Mouse (Mus musculus): ENCODE measurements around the gene Wee1.

DNA sequence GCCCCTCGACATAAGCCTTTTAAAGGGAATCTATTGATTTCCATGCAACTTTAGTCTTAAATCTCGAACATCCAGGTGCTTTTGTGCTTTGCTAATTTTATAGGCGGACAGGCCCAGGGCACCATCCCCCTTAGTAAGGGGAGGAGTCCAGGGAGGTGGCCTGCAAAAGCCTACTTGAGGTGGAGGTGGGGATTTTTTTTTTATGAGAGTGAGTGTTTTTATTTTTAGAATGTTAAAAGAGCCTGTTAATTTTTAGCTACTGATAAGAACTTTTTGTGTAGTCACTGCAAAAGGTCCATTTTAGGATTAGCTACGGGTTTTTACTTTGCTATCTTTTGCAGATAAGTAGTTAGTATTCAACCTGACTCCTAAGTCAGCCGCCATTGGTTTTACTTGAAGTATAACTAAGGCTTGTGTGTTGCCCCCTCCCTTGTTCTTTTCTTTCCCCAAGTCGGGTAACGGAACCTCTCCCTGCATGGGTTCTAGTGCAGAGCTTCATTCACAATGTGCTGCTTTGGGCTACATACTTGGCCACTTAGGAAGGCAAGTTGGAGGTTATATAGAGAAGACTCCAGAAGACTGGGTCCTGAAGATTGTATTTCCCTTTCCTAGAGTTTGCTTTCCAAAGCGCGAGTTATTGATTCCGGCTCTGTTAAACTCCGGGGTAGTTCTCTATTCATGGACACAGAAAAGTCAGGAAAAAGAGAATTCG, 2.2 kb downstream of the Wee1 start:
- no peak for TF ChIP-seq POLR2A (IDR thresholded peaks at IDR 0.05; ENCODE audit: low read depth, low read length)
- no peak for TF ChIP-seq CTCF (conservative IDR thresholded peaks at IDR 0.05; ENCODE audit: insufficient read depth, insufficient read length, low read depth, low read length)
